Mouse (Mus musculus): ENCODE measurements around the gene Gpank1. TPM values are rescaled to one million over a fixed set of nuclear protein-coding genes. Genes with fewer than 3 reads are reported as not detected.

Gpank1 gene
- total RNA-seq, 2 experiments from 2014 or later = 7.0 to 7.7 TPM

DNA sequence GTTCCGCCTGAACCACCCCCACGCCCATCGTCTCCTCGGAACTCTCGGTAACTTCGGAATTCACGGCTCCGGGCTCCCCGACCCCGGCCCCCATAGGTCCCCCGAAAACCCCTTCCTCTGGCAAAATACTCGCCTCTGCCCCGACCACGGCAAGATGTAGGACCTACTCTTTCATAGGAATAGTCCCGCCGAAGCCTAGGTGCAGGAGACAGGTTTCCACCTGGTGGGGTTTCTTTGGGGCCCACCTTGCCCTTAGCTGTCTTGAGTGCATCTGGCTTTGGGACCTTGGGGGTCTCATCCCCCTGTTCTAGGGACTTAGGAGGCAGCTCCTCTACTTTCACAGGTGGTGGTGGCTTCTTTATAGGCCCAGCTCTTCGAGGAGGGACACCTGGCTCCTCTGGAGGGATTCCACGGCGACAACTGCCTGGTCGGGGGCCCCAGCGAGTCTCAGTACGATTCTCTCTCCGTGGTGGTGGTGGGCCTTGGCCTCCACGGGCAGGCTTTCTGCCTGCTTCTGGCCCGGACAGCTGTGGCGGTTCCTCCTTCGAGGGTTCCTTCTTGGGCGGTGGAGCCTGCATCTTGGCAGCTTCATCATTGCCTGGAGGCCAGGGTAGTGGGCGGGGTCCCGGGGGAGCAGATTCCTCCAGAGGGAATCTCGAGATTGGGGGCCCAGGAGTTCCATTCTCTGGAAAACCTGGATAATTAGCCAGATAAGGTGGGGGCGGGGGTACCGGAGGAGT, 35.4 kb downstream of the Gpank1 start:
- no peak for DNase-seq
- intact Hi-C loops (cut with DNase I) = loop anchor here (2.0 to 10.0 kb wide), 2 partner anchors 14 to 1042 kb away; partner anchors contain the start of gene H2-DMa

DNA sequence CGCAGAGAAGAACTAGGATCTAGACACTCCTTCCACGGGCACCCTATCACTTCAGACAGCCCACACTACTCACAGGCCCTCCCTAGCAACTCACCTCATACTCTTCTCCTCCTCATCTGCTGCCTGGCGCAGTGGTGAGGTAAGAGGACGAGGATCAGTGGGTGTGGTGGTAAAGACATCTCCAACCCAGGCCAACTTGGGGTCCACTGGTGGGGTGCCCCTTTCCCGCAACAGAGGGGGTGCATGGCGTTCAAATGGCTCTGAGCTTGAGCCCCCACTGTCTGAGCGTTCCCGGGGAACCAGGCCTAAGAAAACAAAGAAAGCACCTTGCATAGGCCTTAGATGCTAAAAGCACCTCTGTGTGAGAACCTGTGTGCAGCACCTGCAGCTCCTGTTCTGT, 36.0 kb downstream of the Gpank1 start:
- intact Hi-C loops (cut with DNase I) = loop anchor here (2.0 to 10.0 kb wide), 2 partner anchors 14 to 1042 kb away; partner anchors contain the start of gene H2-DMa
- DNase-seq = no peak

DNA sequence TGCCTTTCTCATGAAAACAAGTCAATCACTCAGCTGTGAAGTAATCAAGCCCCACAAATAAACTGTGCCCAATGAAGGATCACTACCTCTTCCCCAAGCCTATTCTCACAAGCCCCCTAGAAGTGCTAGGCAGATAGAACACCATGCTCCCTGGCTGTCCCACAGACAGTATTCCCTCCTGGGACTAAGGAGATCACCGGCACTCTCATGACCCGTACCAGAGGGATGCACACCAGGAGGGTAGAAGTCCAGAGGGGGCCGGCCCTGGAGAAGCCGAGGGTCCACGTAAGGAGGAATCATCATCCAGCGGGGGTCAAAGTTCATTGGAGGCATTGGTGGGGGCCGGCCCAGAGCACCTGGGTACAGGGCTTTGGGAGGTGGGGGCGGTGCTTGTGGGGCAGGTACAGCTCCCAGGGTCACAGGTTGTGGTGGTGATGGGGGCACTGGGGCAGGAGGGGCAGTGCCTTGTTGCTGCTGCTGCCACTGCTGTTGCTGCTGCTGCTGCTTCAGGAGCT, 36.5 kb downstream of the Gpank1 start:
- intact Hi-C loops (cut with DNase I) = loop anchor here (2.0 to 10.0 kb wide), 2 partner anchors 15 to 1043 kb away; partner anchors contain the start of gene H2-DMa
- no peak for DNase-seq

DNA sequence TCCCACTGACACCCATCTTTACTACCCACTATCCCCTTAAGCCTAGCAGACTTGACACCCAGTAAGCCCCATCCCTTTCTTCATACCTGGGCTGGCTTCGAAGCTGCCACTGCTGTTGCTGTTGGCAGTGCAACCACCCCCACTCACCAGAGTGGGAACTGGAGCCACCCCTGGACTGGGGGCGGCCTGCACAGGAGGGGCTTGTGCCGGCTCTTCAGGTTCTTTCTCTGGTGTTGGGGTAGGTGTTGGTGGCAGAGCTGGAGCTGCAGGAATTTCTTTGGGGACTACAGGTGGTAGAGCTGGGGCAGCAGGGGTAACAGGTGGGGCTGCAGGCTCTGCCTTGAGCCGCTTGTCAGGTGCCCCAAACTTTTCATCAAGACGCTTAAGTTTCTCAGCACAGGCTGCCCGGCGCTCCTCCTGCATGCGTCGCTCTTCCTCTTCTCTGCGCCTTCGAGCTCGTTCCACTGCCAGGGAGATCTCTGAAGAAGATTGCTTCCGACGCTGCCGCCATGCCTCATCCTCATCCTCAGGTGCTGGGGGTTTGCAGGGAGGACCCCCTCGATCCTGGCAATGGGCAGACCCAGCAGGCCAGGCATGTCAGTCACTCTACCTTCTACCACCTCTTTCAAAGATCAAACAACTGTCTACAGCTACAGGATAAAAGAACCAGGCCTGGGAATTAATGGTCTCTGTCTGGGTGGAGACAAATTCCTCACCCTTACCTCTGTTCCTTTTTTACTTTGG, 37.8 kb downstream of the Gpank1 start:
- no peak for DNase-seq
- intact Hi-C loops (cut with DNase I) = loop anchor here (10.0 kb wide), 1 partner anchor 1044 kb away; the partner anchor contains the start of gene H2-DMa

DNA sequence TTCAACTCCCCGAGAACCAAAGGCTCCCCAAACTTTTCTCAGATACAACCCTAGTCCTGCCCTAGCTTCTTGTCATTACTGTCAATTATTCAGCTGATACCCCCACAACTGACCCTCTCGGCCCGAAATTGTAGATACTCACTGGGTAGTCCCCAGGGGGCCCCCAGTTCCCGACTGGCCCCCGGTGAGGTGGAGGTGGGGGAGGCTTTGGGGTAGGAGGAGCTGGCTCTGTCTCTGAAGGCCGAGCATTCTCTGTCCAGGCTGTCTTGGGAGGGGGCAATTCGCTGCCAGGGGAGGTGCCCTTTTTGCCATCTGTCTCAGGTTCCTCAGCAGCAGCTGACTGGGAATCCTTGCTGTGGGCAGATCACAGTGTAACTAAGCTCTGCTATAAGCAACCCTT, 38.4 kb downstream of the Gpank1 start:
- no peak for DNase-seq
- intact Hi-C loops (cut with DNase I) = loop anchor here (5.0 to 10.0 kb wide), 2 partner anchors 32 to 1045 kb away; partner anchors contain the start of genes D17H6S53E and H2-DMa

DNA sequence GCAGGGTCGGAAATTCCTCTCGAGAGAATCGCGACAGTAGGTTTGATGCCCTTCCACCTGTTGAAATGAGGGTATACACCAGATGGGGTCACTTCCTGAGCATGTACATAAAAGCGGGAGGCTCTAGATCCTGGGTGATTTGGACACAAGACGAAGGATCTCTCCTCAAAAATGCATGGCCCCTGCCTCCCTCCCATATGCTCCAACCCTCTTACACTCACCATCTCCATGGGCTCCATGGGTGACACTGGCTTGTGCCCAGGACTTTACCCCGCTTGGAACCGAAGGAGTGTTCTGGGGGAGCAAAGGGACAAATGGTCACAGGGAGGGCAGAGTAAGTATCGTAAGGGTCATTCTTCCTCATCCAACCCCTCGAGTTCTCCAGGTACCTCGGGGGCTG, 40.2 kb downstream of the Gpank1 start:
- no peak for DNase-seq
- intact Hi-C loops (cut with DNase I) = loop anchor here (5.0 kb wide), 1 partner anchor 34 kb away; the partner anchor contains the start of gene D17H6S53E

DNA sequence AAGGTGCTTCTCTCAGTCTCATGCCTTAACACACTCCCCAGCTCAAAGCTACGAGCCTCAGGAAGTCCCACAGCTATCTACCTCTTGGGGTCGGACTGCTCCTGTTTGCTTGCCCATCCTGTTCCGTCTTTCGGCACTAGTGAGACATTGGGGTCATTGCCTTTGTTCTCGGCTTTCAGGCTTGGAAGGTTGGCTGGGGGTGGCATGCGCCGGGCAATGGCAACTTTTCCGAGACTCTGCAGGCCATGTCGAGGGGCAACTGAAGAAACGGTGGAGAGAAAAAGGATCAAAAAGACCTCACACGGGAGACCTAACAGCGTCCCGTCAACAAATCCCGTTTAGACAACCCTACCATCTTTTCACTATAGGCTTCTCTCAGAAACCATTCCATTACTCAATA, 40.9 kb downstream of the Gpank1 start:
- intact Hi-C loops (cut with DNase I) = loop anchor here (5.0 kb wide), 1 partner anchor 35 kb away; the partner anchor contains the start of gene D17H6S53E
- DNase-seq = no peak

DNA sequence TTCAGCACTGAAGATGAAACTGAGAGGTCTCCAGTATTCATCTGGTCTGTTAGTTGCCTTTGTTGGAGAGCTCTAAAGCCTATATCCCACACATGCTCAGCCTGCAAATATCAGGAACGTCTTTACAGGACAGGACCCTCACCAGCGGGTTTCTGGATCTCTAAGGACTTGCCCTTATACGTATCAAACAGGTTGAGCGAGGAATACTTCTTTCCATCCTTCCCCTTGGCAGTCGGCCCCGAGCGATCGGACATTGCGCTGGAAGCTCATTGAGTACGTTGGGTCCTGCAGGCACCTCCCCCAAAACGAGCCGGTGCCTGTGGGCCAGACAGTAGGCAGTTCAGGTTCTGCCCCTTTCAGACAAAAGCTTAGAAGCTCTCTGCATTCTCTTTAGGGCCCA, 41.5 kb downstream of the Gpank1 start:
- peak in 1 of 2 experiments; percentile 51 for DNase-seq
- intact Hi-C loops (cut with DNase I) = loop anchor here (1.0 to 5.0 kb wide), 2 partner anchors 26 to 35 kb away; partner anchors contain the start of gene D17H6S53E

DNA sequence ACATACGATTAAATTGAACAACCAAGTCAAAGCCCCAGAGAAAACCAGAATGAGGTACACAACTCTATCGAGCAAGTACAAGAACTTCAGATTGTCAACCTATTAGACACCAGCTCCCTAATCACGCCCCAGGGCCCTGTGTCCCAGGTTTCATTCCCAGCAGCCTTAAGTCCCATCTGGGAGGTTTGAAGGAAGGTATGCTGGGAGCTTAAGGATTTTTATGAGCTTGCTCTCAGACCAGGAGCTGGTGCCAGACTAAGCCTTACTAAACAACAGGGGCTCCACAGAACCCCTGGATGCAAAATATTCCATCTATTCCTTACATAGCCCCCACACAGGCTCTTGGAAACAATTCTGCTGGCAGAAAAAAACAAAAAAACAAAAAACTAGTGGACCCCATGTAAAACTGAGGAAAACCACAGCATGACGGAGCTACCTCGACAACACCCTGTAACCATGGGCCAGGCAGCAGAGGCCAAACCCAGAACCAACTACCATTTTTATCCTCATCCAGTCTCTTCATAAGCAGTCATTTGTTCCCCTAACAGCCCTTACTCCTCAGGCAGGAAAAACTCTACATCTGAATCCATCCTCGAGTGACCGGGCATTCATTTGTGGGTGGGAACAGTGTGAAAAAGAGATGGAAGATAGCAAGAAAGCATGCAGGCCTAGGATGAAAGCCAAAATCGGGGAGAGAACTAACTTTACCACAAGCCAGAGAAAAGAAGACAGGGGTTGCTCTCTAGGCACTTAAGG, 42.2 kb downstream of the Gpank1 start:
- intact Hi-C loops (cut with DNase I) = loop anchor here (1.0 to 5.0 kb wide), 2 partner anchors 27 to 36 kb away; partner anchors contain the start of gene D17H6S53E
- DNase-seq = no peak

DNA sequence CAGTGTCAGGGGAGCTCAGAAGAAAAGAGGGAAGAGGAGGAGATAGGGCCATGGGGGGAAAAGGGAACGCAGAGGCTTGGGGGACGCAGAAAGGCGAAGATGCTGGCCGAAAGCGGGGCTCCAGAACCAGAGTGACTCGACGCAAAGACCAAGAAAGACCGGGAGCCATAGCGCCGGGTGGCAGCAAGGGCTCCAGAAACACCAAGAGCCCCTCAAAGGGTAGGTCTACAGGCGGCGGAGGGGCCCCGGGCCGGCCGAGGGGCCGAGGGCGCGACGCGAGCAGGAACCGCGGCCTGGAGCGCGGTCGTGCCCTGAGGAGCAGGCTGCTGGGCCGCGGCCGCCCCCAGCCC, 42.9 kb downstream of the Gpank1 start:
- intact Hi-C loops (cut with DNase I) = loop anchor here (5.0 kb wide), 1 partner anchor 37 kb away; the partner anchor contains the start of gene D17H6S53E
- no peak for DNase-seq

DNA sequence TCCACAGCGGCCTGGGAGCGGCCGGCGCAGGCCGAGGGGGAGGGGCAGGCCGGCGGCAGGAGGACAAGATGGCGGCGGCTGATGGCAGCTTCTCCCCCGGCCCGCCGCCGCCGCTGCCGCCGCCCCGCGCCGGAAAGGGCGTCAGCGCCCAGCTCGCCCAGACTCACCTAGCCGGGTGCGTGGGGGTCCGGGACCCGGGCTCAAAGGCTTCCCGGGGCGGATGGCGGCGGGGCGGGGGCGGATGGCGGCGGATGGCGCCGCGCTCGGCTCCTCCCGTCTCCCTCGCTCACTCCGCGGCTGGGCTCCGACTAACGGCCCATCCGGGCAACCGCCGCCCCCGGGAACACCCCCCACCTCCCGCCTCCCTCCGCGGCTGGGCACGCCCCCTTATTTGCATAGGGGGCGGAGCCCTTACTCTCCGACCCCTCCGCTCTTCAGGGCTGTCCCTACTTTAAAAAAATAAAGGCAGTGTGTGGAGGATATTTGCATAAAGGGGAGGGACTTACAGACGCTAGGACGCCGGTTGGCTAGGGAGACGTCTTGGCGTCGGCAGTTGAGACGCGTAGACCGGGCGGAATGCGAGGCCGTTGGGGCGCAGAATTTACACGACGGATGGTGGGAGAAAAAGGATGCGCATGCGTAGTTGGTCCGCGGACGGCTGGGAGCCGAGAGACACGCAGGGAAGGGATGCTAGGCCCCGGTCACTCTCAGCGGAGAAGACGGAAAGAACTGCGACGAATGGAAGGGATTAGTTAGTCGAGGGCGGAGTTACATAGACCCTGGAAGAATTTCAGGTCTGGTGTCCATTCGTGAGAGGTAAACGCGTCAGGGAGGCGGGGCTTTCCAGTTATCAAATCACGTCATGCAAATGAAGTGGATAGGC, 43.6 kb downstream of the Gpank1 start, which contains the start of gene Prrc2a:
TSS of gene Prrc2a (minus strand) at position 330 of the 883 bp plus-strand sequence.
- intact Hi-C loops (cut with DNase I) = loop anchor here (5.0 kb wide), 1 partner anchor 38 kb away; the partner anchor contains the start of gene D17H6S53E
- DNase-seq = peak; percentile 96 to 97

DNA sequence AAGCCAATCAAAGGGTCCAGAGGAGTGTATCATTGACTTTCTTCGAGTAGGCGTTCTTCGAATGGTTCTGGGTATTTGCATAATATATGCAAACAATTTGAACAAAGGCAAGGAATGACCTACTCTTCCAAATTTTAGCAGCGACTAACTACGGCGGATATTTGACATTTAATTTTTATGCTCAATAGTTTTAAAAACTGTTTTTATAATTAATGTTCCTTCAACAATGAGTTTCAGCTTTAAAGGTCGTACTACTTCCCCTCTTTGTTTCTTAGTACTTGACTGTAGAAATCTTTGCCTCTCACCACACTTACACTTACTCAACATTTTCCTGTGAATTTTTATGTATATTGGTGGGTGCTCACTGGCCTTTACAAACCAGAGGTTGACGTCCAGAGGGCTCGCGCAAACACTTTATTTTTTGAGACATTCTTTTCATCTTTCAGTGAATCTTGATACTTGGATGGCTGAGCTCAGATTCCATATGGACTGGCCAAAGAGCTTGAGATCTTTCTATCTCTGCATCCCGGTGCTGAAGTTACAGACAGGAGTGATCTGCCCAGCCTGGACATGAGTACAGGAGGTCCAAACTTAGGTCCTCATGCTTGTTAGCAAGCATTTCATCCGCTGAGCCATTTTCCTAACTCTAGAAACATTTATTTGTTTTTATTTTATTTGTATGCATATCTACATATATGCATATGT, 44.3 kb downstream of the Gpank1 start:
- intact Hi-C loops (cut with DNase I) = no loop called here
- DNase-seq = no peak

DNA sequence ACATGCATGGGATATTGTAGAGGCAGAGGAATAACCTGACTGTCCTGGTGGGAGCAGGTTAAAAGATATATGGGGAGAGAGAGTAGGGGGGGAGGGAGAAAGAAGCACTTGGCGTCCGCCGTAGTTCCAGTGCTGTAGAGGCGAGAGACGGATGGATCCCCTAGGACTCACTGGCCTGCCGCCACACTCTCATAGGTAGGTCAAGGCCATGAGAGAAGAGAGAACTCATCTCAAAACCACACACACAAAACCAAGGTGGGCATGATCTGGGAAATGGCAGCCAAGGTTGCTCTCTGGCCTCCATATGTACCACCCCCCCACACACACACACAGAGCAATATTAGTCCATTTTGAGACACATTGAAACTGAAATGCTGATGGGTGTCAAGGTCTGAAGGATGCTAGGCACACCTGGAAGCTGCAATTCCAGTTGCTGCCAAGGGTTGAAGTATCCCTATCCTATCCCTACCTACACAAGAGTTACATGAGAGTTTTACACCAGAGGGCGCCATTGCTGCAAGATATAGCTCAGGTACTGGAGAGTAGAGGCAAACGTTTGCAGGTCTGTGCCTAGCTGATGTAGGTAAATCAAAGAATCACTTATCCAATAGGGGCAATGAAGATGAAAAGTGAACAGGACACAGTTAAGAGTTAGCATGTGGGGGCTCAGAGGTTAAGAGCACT, 45.2 kb downstream of the Gpank1 start:
- intact Hi-C loops (cut with DNase I) = no loop called here
- DNase-seq = peak; percentile 44 to 54

DNA sequence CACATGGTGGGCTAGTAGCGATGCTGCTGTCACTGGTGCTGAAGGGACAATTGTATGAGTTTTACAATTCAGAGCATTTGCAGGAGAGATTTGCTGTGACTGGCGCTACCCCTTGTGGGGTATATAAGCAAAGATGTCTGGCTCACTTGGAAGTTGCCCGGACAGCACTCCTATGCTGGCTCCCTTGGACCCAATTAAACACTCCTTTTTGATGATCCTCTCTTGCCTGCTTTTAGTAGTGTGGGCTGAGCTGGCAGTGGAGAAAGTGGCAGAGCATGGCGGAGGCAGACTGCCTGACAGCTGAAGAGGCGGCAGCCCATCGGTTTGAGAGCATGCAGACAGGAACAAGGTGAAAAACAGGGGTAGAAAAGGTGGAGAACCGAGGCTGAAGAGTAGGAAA, 46.5 kb downstream of the Gpank1 start:
- DNase-seq = no peak
- intact Hi-C loops (cut with DNase I) = no loop called here

DNA sequence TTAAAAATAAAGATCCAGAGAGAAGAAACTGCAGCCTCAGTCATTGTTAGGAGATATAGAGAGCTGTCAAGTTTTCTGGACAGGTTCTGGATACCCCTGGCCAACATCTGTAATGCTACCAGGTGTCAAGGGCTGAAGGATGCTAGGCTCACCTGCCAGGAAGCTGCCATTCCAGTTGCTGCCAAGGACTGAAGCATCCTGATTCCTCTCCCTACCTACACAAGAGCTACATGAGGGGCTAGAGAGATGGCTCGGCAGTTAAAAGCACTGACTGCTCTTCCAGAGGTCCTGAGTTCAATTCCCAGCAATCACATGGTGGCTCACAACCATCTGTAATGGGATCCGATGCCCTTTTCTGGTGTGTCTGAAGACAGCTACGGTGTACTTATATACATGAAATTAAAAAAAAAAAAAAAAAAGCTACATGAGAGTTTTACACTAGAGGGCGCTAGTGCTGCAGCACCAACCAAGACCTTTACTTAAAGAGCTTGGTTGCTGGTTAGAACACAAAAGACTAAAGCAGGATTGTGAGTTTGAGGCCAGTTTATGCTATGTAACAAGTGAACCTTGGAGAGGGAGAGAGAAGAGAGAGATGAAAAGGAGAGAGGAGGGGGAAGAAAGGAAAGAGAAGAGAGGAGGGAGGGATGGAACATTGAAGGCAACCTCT, 47.4 kb downstream of the Gpank1 start:
- DNase-seq = no peak

DNA sequence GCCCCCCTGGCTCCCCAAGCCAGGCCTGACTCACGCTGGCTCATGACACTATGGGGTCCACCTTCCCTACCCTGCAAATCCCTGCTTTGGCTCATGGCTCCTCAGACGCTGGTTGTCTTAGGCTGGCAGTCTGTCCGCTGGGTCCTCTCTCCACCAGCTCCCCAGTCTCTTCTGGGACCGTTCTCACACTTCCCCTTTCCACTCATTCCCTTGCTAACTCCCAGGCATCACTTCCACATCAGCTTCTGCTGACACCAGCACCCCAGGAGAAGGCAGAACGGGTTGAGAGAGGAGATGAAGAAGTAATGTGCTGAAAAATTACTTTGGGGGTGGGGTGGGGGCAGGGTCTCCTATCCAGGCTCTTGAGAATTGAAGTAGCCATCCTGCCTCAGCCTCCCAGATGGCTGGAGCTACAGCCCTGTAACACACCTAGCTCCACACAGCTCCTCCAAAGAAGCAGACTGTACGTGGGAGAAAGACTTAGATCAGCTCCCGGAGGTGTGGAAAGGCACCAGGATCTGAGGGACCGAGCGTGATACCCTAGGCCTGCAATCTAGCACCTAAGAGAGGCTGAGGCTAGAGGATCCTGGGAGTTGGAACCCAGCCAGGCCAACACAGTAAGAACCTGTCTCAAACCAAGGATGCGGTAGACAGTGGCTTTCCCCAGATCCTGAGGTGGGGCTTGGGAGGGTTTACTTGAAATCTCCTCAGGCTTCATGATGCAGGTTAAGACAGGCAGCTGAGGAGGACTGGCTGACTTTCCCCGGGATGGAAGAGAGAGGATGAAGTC, 51.4 kb downstream of the Gpank1 start:
- no peak for DNase-seq
- intact Hi-C loops (cut with DNase I) = no loop called here

More for the DNA sequence above, 47.4 kb downstream of the Gpank1 start:
- intact Hi-C loops (cut with DNase I) = no loop called here
